Comparison of ENCODE assay signal across 10 mouse cellular contexts in genomic region chr4:154070896-154071295, GRCm38 (mm10). TPM values are rescaled to one million over a fixed set of nuclear protein-coding genes. Genes with fewer than 3 reads are reported as not detected.
DNase-seq lines count a peak whose midpoint lies in the region; ATAC-seq lines count a peak whose summit lies in the region.
"Had no signal": no experiment of that assay in that cellular context is flagged by ENCODE, and none has a peak within 500 bp of the region (broad histone marks: within the 10 kb centered on the region; RNA-seq: fewer than 3 reads in every experiment).

No protein-coding gene starts in this region.

- H3K9ac ChIP-seq in intestine, embryonic 14.5 days (ENCODE audit: low read length) = no peak overlapping the region
- no peak overlapping the region for H3K9ac ChIP-seq in intestine, embryonic 16.5 days (ENCODE audit: low read depth, low read length)
- no peak overlapping the region for H3K9ac ChIP-seq in limb, embryonic 12.5 days (replicated peaks)
- H3K9ac ChIP-seq in stomach, embryonic 14.5 days (replicated peaks; ENCODE audit: low read depth, low read length) = no peak overlapping the region

- no peak overlapping the region for H3K4me2 ChIP-seq in intestine, embryonic 14.5 days (ENCODE audit: low read length)
- H3K4me2 ChIP-seq in intestine, embryonic 16.5 days (ENCODE audit: low read depth, low read length) = no peak overlapping the region
- no peak overlapping the region for H3K4me2 ChIP-seq in limb, embryonic 12.5 days
- H3K4me2 ChIP-seq in stomach, embryonic 14.5 days (replicated peaks; ENCODE audit: low read depth, low read length) = no peak overlapping the region

- ATAC-seq in intestine, embryonic 14.5 days (replicated peaks; ENCODE audit: low FRiP score, low TSS enrichment, low read depth) = 0 out of 2 replicates have a peak, but pooled peaks have one; percentile 64
- ATAC-seq in intestine, embryonic 16.5 days = no peak
- 0 out of 2 replicates have a peak, but pooled peaks have one; percentile 11 for ATAC-seq in limb, embryonic 12.5 days (ENCODE audit: insufficient number of reproducible peaks, insufficient read depth, low FRiP score, low TSS enrichment, low read depth)
- ATAC-seq in stomach, embryonic 14.5 days (ENCODE audit: insufficient number of reproducible peaks, insufficient read depth, low FRiP score, low read depth) = peak; percentile 35; the same call in 1 of the 2 replicates

- no peaks in the 10 kb centered on the region for H3K4me1 ChIP-seq in intestine, embryonic 14.5 days (replicated peaks; ENCODE audit: control insufficient read depth, insufficient read depth, low read length)
- no peaks in the 10 kb centered on the region for H3K4me1 ChIP-seq in intestine, embryonic 16.5 days (ENCODE audit: control insufficient read depth, insufficient read depth, low read length)
- peaks cover 12% of the 10 kb centered on the region; the same call in 1 of the 2 replicates for H3K4me1 ChIP-seq in limb, embryonic 12.5 days (replicated peaks)
- no peaks in the 10 kb centered on the region for H3K4me1 ChIP-seq in stomach, embryonic 14.5 days (ENCODE audit: control insufficient read depth, insufficient read depth, low read length)
- H3K4me1 ChIP-seq: megakaryocyte, embryonic 14.5 days had no signal

- no peaks in the 10 kb centered on the region for H3K36me3 ChIP-seq in intestine, embryonic 14.5 days (ENCODE audit: control insufficient read depth, insufficient read depth, low read length)
- H3K36me3 ChIP-seq in intestine, embryonic 16.5 days (ENCODE audit: control insufficient read depth, insufficient read depth, low read length) = no peaks in the 10 kb centered on the region
- H3K36me3 ChIP-seq in limb, embryonic 12.5 days = no peaks in the 10 kb centered on the region
- no peaks in the 10 kb centered on the region for H3K36me3 ChIP-seq in stomach, embryonic 14.5 days (ENCODE audit: control insufficient read depth, insufficient read depth, low read length)

- WGBS in intestine, embryonic 14.5 days = 0% methylated on average over 5 of the region's 5 CpGs
- WGBS in intestine, embryonic 16.5 days = 0% methylated on average over 5 of the region's 5 CpGs
- WGBS in limb, embryonic 12.5 days = 3% methylated on average over 5 of the region's 5 CpGs
- 0% methylated on average over 5 of the region's 5 CpGs for WGBS in stomach, embryonic 14.5 days

- H3K27me3 ChIP-seq in intestine, embryonic 14.5 days (replicated peaks; ENCODE audit: control insufficient read depth, insufficient read depth, low read length) = peaks cover 23% of the 10 kb centered on the region
- H3K27me3 ChIP-seq in intestine, embryonic 16.5 days (replicated peaks; ENCODE audit: control insufficient read depth, insufficient read depth, low read length) = peaks cover 12% of the 10 kb centered on the region
- H3K27me3 ChIP-seq in limb, embryonic 12.5 days = peaks cover 80% of the 10 kb centered on the region
- peaks cover 13% of the 10 kb centered on the region; the same call in 1 of the 2 replicates for H3K27me3 ChIP-seq in stomach, embryonic 14.5 days (ENCODE audit: control insufficient read depth, insufficient read depth, low read length)

- no peaks in the 10 kb centered on the region for H3K9me3 ChIP-seq in intestine, embryonic 14.5 days (ENCODE audit: control insufficient read depth, low read length)
- no peaks in the 10 kb centered on the region for H3K9me3 ChIP-seq in intestine, embryonic 16.5 days (ENCODE audit: control insufficient read depth, low read length)
- no peaks in the 10 kb centered on the region for H3K9me3 ChIP-seq in limb, embryonic 12.5 days
- H3K9me3 ChIP-seq in stomach, embryonic 14.5 days (ENCODE audit: control insufficient read depth, low read depth, low read length) = no peaks in the 10 kb centered on the region
- H3K9me3 ChIP-seq: megakaryocyte, embryonic 14.5 days had no signal

- DNase-seq in intestine, embryonic 14.5 days (ENCODE audit: low spot score) = peak; percentile 80
- DNase-seq in ZHBTc4 (ENCODE audit: low read depth, low spot score) = peak; percentile 91
- DNase-seq in embryo, embryonic 9.5 days (ENCODE audit: extremely low spot score) = peak; percentile 53
- no peak for DNase-seq in layer of hippocampus, adult 9-10 months (ENCODE audit: low spot score)
- DNase-seq in thymus, postnatal 14 days = no peak

- H3K27ac ChIP-seq in intestine, embryonic 14.5 days (ENCODE audit: low read depth) = no peak overlapping the region
- H3K27ac ChIP-seq in intestine, embryonic 16.5 days (ENCODE audit: low read length) = no peak overlapping the region
- no peak overlapping the region for H3K27ac ChIP-seq in limb, embryonic 12.5 days
- no peak overlapping the region for H3K27ac ChIP-seq in stomach, embryonic 14.5 days (ENCODE audit: low read length)

- H3K4me3 ChIP-seq in intestine, embryonic 14.5 days (ENCODE audit: low read depth, low read length) = no peak overlapping the region
- no peak overlapping the region for H3K4me3 ChIP-seq in intestine, embryonic 16.5 days (ENCODE audit: low read length)
- no peak overlapping the region for H3K4me3 ChIP-seq in limb, embryonic 12.5 days (replicated peaks)
- H3K4me3 ChIP-seq in stomach, embryonic 14.5 days (ENCODE audit: low read depth, low read length) = no peak overlapping the region
- H3K4me3 ChIP-seq: megakaryocyte, embryonic 14.5 days had no signal

RNA-seq across cellular contexts. Expression of gene Ccdc27, which starts 28.4 kb away (rescaled TPM):
- polyA plus RNA-seq in intestine, embryonic 14.5 days (2014; fragmentation: Nextera tagmentation; extraction: Ambion mirVana) = not detected in 2 replicates
- polyA plus RNA-seq in intestine, embryonic 16.5 days (2015; fragmentation: Nextera tagmentation; extraction: Ambion mirVana) = not detected in 2 replicates
- polyA plus RNA-seq in limb, embryonic 12.5 days (2016; fragmentation: Nextera tagmentation; extraction: Ambion mirVana) = not detected in 2 replicates
- not detected in 2 replicates for polyA plus RNA-seq in stomach, embryonic 14.5 days (2014; fragmentation: Nextera tagmentation; extraction: Ambion mirVana)
- polyA plus RNA-seq: cortical plate, adult 2 months had no signal

RNA-seq across cellular contexts. Expression of gene Smim1, which starts 44.9 kb away (rescaled TPM):
- polyA plus RNA-seq in intestine, embryonic 14.5 days (2014; fragmentation: Nextera tagmentation; extraction: Ambion mirVana) = 102 and 112 TPM in 2 replicates
- polyA plus RNA-seq in intestine, embryonic 16.5 days (2015; fragmentation: Nextera tagmentation; extraction: Ambion mirVana) = 183 and 196 TPM in 2 replicates
- 6.3 and 8.1 TPM in 2 replicates for polyA plus RNA-seq in limb, embryonic 12.5 days (2016; fragmentation: Nextera tagmentation; extraction: Ambion mirVana)
- polyA plus RNA-seq in stomach, embryonic 14.5 days (2014; fragmentation: Nextera tagmentation; extraction: Ambion mirVana) = 36.0 and 40.2 TPM in 2 replicates

RNA-seq across cellular contexts. Expression of gene Lrrc47, which starts 59.4 kb away (rescaled TPM):
- polyA plus RNA-seq in intestine, embryonic 14.5 days (2014; fragmentation: Nextera tagmentation; extraction: Ambion mirVana) = 14.2 and 14.9 TPM in 2 replicates
- 10.1 and 15.2 TPM in 2 replicates for polyA plus RNA-seq in intestine, embryonic 16.5 days (2015; fragmentation: Nextera tagmentation; extraction: Ambion mirVana)
- 34.4 and 37.8 TPM in 2 replicates for polyA plus RNA-seq in limb, embryonic 12.5 days (2016; fragmentation: Nextera tagmentation; extraction: Ambion mirVana)
- 10.4 and 12.0 TPM in 2 replicates for polyA plus RNA-seq in stomach, embryonic 14.5 days (2014; fragmentation: Nextera tagmentation; extraction: Ambion mirVana)

Comparison
In these comparisons a context has a peak if more than half of its experiments do, and no peak if none do; other contexts are left out.
1. DNase-seq: peak in intestine, embryonic 14.5 days (single experiment), ZHBTc4 (single experiment) and embryo, embryonic 9.5 days (single experiment); none in layer of hippocampus, adult 9-10 months (single experiment) and thymus, postnatal 14 days (single experiment).